Mouse (Mus musculus) ES-Bruce4 (cell line): ENCODE results near the gene Cenpi. TPM values are rescaled to one million over a fixed set of nuclear protein-coding genes. Genes with fewer than 3 reads are reported as not detected.

ENCODE experiments used
- H3K27ac ChIP-seq: 2 replicates; pipeline ENCODE4 v1.5.1; 2012; ENCODE audit warnings: low read length, inconsistent platforms; ENCODE audit not compliant: insufficient read depth
- H3K27me3 ChIP-seq: 2 replicates; pipeline ENCODE4 v1.6.1; 2012; ENCODE audit warnings: mild to moderate bottlenecking, low read length, inconsistent platforms; ENCODE audit not compliant: control insufficient read depth, poor library complexity, insufficient read depth, severe bottlenecking
- H3K36me3 ChIP-seq: 2 replicates; pipeline ENCODE4 v1.6.1; 2012; ENCODE audit warnings: inconsistent platforms, mild to moderate bottlenecking, low read length, moderate library complexity; ENCODE audit not compliant: control insufficient read depth, poor library complexity, insufficient read depth, severe bottlenecking
- H3K4me1 ChIP-seq: one replicate; pipeline ENCODE4 v1.8.1; 2011; ENCODE audit warnings: low read length; ENCODE audit not compliant: control insufficient read depth, insufficient read depth
- H3K4me3 ChIP-seq: 2 replicates; pipeline ENCODE4 v1.5.1; 2011; ENCODE audit warnings: low read depth, mild to moderate bottlenecking, low read length
- H3K9ac ChIP-seq: 2 replicates; pipeline ENCODE4 v1.6.1; 2012; ENCODE audit warnings: low read depth, mild to moderate bottlenecking, inconsistent platforms; ENCODE audit not compliant: poor library complexity, severe bottlenecking
- H3K9me3 ChIP-seq: replicated peaks from 2 replicates; pipeline ENCODE4 v1.6.1; 2012; ENCODE audit warnings: mild to moderate bottlenecking, low read length, inconsistent platforms; ENCODE audit not compliant: control insufficient read depth, poor library complexity, insufficient read depth, severe bottlenecking
- CTCF ChIP-seq: IDR thresholded peaks from one replicate; pipeline ENCODE4 v1.8.1; 2011; ENCODE audit warnings: low read depth, low read length
- EP300 ChIP-seq: IDR thresholded peaks from 2 replicates; pipeline ENCODE4 v1.6.1; 2011; ENCODE audit warnings: low read depth, low read length; ENCODE audit not compliant: insufficient read depth
- POLR2A ChIP-seq: IDR thresholded peaks from one replicate; pipeline ENCODE4 v1.8.1; 2011; ENCODE audit warnings: low read length; ENCODE audit not compliant: insufficient read depth
- polyA plus RNA-seq: library from polyadenylated mRNA; stranded (reverse); fragments of >200 nt; gene quantifications from 2 replicates; pipeline ENCODE4 v1.2.4, GENCODE M21; 2011; ENCODE audit warnings: low read depth; ENCODE audit not compliant: missing spikeins, insufficient read depth, insufficient read length

The Cenpi gene
- 26.5 and 33.2 TPM in 2 replicates for polyA plus RNA-seq

- Histone ChIP-seq H3K4me3 (peak within 1 kb of the TSS; percentile 98), H3K4me1 (no peaks in the 10 kb centered on the region), H3K9me3 (no peaks in the 10 kb centered on the region), H3K27ac (no peak within 1 kb of the TSS), H3K9ac (peak within 1 kb of the TSS; percentile 89), H3K36me3 (peaks cover 5% of the 10 kb centered on the region), H3K27me3 (no peaks in the 10 kb centered on the region)
- TF ChIP-seq EP300 (no peak), POLR2A (peak; percentile 50)
Observed at GRCm38 (mm10) chrX:134307534-134308274, at the start of gene Cenpi. TSS of gene Cenpi (plus strand) at chrX:134308084.

GRCm38 (mm10) chrX:134261191-134261590 is 46.7 kb upstream of the Cenpi start:
- Histone ChIP-seq H3K4me1 (no peaks in the 10 kb centered on the region), H3K36me3 (no peaks in the 10 kb centered on the region; the same call in 1 of the 2 replicates), H3K9me3 (no peaks in the 10 kb centered on the region), H3K27me3 (no peaks in the 10 kb centered on the region), H3K4me3 (no peak overlapping the region), H3K27ac (no peak overlapping the region), H3K9ac (no peak overlapping the region)
- TF ChIP-seq POLR2A: no peak
- no peak for TF ChIP-seq CTCF
- no peak for TF ChIP-seq EP300

- H3K36me3 ChIP-seq: no peaks in the 10 kb centered on the region; the same call in 1 of the 2 replicates
- no peak overlapping the region for H3K27ac ChIP-seq
- H3K4me3 ChIP-seq: no peak overlapping the region
- TF ChIP-seq CTCF (no peak), POLR2A (no peak), EP300 (no peak)
- H3K4me1 ChIP-seq: no peaks in the 10 kb centered on the region
- H3K27me3 ChIP-seq: no peaks in the 10 kb centered on the region
- H3K9me3 ChIP-seq: no peaks in the 10 kb centered on the region
- no peak overlapping the region for H3K9ac ChIP-seq
Observed at GRCm38 (mm10) chrX:134262129-134262528, 45.8 kb upstream of the Cenpi start.

- no peaks in the 10 kb centered on the region for H3K9me3 ChIP-seq
- H3K27me3 ChIP-seq: no peaks in the 10 kb centered on the region
- H3K27ac ChIP-seq: no peak overlapping the region
- H3K9ac ChIP-seq: no peak overlapping the region
- TF ChIP-seq CTCF (no peak), POLR2A (no peak), EP300 (no peak)
- peaks cover 3% of the 10 kb centered on the region for H3K4me1 ChIP-seq
- H3K4me3 ChIP-seq: no peak overlapping the region
- no peaks in the 10 kb centered on the region for H3K36me3 ChIP-seq
Observed at GRCm38 (mm10) chrX:134275715-134276114, 32.2 kb upstream of the Cenpi start.

- Histone ChIP-seq H3K27ac (no peak within 1 kb of the TSS), H3K27me3 (no peaks in the 10 kb centered on the region), H3K9ac (peak within 1 kb of the TSS; percentile 36; the same call in 1 of the 2 replicates)
Observed at GRCm38 (mm10) chrX:134276275-134277160, 31.4 kb upstream of the Cenpi start, which contains the start of gene Trmt2b. TSS of gene Trmt2b (minus strand) at chrX:134276984.

More at GRCm38 (mm10) chrX:134276275-134277160, 31.4 kb upstream of the Cenpi start, which contains the start of gene Trmt2b:
- Histone ChIP-seq H3K4me3 (peak within 1 kb of the TSS; percentile 64), H3K4me1 (peaks cover 3% of the 10 kb centered on the region), H3K9me3 (no peaks in the 10 kb centered on the region), H3K36me3 (no peaks in the 10 kb centered on the region)
- TF ChIP-seq EP300 (no peak), CTCF (no peak), POLR2A (no peak)
